Mouse (Mus musculus) liver, postnatal 0 days (tissue): ENCODE data around the gene Zfhx2. TPM values are rescaled to one million over a fixed set of nuclear protein-coding genes. Genes with fewer than 3 reads are reported as not detected.

Source experiments
- ATAC-seq: fragments of 200-750 bp; cut with Nextera tagmentation; 2 replicates; pipeline ENCODE4 v1.8.0; 2017; ENCODE audit warnings: mild to moderate bottlenecking, moderate library complexity
- DNase-seq: peaks from one replicate; pipeline ENCODE4 v3.0.0-alpha.2; 2016
- H3K27ac ChIP-seq: fragments of 300-500 bp; sonication (generic); 2 replicates; pipeline ENCODE4 v1.5.1; 2014; ENCODE audit warnings: antibody characterized with exemption, moderate library complexity, mild to moderate bottlenecking, low read depth
- H3K27me3 ChIP-seq: fragments of 300-500 bp; sonication (generic); 2 replicates; pipeline ENCODE4 v1.6.1; 2014; ENCODE audit warnings: low read length, control low read depth, mixed read lengths; ENCODE audit not compliant: insufficient read depth
- H3K36me3 ChIP-seq: fragments of 300-500 bp; sonication (generic); replicated peaks from 2 replicates; pipeline ENCODE4 v1.6.1; 2014; ENCODE audit warnings: mild to moderate bottlenecking, control low read depth, low read length, moderate library complexity, mixed read lengths; ENCODE audit not compliant: insufficient read depth
- H3K4me1 ChIP-seq: fragments of 300-500 bp; sonication (generic); 2 replicates; pipeline ENCODE4 v1.6.1; 2014; ENCODE audit warnings: antibody characterized with exemption, mild to moderate bottlenecking, control low read depth; ENCODE audit not compliant: insufficient read depth
- H3K4me2 ChIP-seq: fragments of 300-500 bp; sonication (generic); 2 replicates; pipeline ENCODE4 v1.6.1; 2014; ENCODE audit warnings: low read depth, mild to moderate bottlenecking, low read length, moderate library complexity, mixed read lengths
- H3K4me3 ChIP-seq: fragments of 300-500 bp; sonication (generic); 2 replicates; pipeline ENCODE4 v1.5.1; 2014; ENCODE audit warnings: low read depth, low read length
- H3K9ac ChIP-seq: fragments of 300-500 bp; sonication (generic); replicated peaks from 2 replicates; pipeline ENCODE4 v1.6.1; 2014; ENCODE audit warnings: mild to moderate bottlenecking, moderate library complexity
- H3K9me3 ChIP-seq: fragments of 300-500 bp; sonication (generic); 2 replicates; pipeline ENCODE4 v1.6.1; 2016; ENCODE audit warnings: mild to moderate bottlenecking, control low read depth, low read length, mixed read lengths
- CTCF ChIP-seq: sonication (generic); IDR thresholded peaks from 2 replicates; pipeline ENCODE4 v1.5.1; 2016; ENCODE audit warnings: antibody characterized with exemption, low read depth
- EP300 ChIP-seq: IDR thresholded peaks from 2 replicates; pipeline ENCODE4 v1.6.1; 2016; ENCODE audit warnings: antibody characterized with exemption, low read depth, mild to moderate bottlenecking
- WGBS: fragments of 180-500 bp; shearing (Covaris S2); extraction: QIAGEN DNeasy Blood & Tissue Kit; methylation state at CpG from one replicate; pipeline ENCODE4 v1.1.7; 2014; ENCODE audit not compliant: insufficient replicate concordance; 5-methylcytosine and 5-hydroxymethylcytosine counted together
- polyA plus RNA-seq: library from polyadenylated mRNA; unstranded; fragments of >200 nt; fragmentation: Nextera tagmentation; extraction: Ambion mirVana; gene quantifications from 2 replicates; pipeline ENCODE4 v1.2.1, GENCODE M21; 2015

Gene Zfhx2
- polyA plus RNA-seq, 1 experiment from 2014 or later, result 1.0 TPM

- Histone ChIP-seq H3K9ac (no peak overlapping the region), H3K4me2 (no peak overlapping the region), H3K27me3 (no peaks in the 10 kb centered on the region), H3K4me3 (no peak overlapping the region), H3K9me3 (no peaks in the 10 kb centered on the region), H3K27ac (no peak overlapping the region), H3K4me1 (peaks cover 10% of the 10 kb centered on the region), H3K36me3 (no peaks in the 10 kb centered on the region)
- peak; percentile 50 for DNase-seq
- WGBS, result 75% methylated on average over 9 of the region's 9 CpGs
- TF ChIP-seq CTCF (no peak), EP300 (no peak)
- ATAC-seq, result peak; percentile 57
These were observed 6.7 kb downstream of the Zfhx2 start for GRCm38 (mm10) chr14:55085324-55086008.

DNA sequence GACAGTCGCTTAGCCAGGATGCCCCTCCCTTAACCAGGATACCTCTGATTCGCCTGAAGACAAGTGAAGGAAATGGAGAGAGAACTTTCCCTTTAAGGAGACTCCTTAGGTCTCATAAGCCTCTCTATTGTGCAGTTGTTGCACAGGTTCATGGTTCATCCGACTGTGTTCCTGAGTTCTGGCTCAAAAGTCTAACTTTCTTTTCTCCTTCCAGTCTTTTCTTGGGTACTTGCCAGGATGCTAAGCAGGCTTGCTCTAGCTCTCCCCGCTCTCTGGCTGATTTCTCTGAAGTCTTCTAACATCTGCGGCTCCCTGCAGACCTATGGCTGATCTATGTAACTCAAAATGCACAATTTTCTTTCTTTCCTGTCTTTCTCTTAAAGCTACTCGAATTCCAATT is 8.6 kb downstream of the Zfhx2 start:
- Histone ChIP-seq H3K27me3 (peaks cover 4% of the 10 kb centered on the region; the same call in 1 of the 2 replicates), H3K9me3 (no peaks in the 10 kb centered on the region), H3K4me2 (no peak overlapping the region), H3K4me1 (peaks cover 13% of the 10 kb centered on the region), H3K4me3 (no peak overlapping the region), H3K36me3 (no peaks in the 10 kb centered on the region), H3K27ac (no peak overlapping the region), H3K9ac (no peak overlapping the region)
- ATAC-seq (no peak), DNase-seq (no peak)
- TF ChIP-seq CTCF (no peak), EP300 (no peak)
- 72% methylated on average over 6 of the region's 6 CpGs for WGBS

- Histone ChIP-seq H3K4me3 (no peak overlapping the region), H3K9me3 (no peaks in the 10 kb centered on the region), H3K27me3 (peaks cover 17% of the 10 kb centered on the region), H3K4me2 (no peak overlapping the region), H3K36me3 (no peaks in the 10 kb centered on the region), H3K4me1 (peaks cover 10% of the 10 kb centered on the region), H3K9ac (no peak overlapping the region), H3K27ac (no peak overlapping the region)
- WGBS, result 48% methylated on average over 5 of the region's 5 CpGs
- TF ChIP-seq CTCF, result no peak
- no peak for TF ChIP-seq EP300
- no peak for DNase-seq
- ATAC-seq, result no peak
These were observed 11.0 kb downstream of the Zfhx2 start for GRCm38 (mm10) chr14:55081105-55081504.

GRCm38 (mm10) chr14:55079214-55079970 is 12.7 kb downstream of the Zfhx2 start:
- Histone ChIP-seq H3K27me3 (peaks cover 17% of the 10 kb centered on the region), H3K4me2 (peak overlapping the region; percentile 18; the same call in 1 of the 2 replicates), H3K9ac (no peak overlapping the region), H3K4me3 (no peak overlapping the region), H3K4me1 (peaks cover 3% of the 10 kb centered on the region; the same call in 1 of the 2 replicates), H3K27ac (no peak overlapping the region), H3K36me3 (no peaks in the 10 kb centered on the region), H3K9me3 (no peaks in the 10 kb centered on the region)
- TF ChIP-seq EP300 (no peak), CTCF (peak; percentile 93)
- ATAC-seq (peak; percentile 86), DNase-seq (peak; percentile 89)
- WGBS, result 26% methylated on average over 8 of the region's 8 CpGs

DNA sequence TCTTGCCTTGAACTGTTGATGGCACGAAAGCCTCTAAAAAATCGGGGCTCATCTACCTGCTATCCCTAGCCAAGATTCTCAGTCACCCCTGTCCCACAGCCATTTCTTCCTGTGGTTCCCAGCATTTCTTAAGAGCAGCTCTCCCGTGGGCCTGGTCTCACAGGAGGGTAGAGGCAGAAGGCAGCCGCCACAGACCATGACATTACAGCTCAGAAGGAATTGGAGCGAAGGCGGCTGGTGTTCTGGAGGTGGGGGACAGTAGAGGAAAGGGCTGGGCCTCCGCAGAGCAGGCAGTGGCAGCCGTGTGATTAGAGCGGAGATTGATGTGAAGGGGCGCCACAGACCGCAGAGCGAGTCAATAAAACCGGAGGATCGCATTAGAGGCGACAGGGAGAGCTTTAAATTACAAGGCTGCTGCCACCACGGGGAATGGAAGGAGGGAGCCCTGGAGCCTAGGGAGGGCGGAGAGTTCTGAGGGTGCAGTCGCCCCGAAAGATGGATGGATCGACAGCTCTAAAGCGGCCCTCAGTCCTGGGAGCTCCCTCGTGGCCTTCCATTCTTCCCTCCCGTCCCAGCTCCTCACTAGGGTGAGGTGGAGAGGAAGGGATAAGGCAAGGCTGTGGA is 13.6 kb downstream of the Zfhx2 start:
- no peak overlapping the region for H3K9ac ChIP-seq
- H3K27me3 ChIP-seq, result peaks cover 17% of the 10 kb centered on the region
- no peak overlapping the region for H3K4me3 ChIP-seq
- H3K4me2 ChIP-seq, result peak overlapping the region; percentile 18
- no peak; the same call in 1 of the 2 replicates for ATAC-seq
- WGBS, result 12% methylated on average over 23 of the region's 23 CpGs
- no peaks in the 10 kb centered on the region for H3K36me3 ChIP-seq
- no peak overlapping the region for H3K27ac ChIP-seq
- TF ChIP-seq CTCF, result no peak
- no peak for TF ChIP-seq EP300
- H3K9me3 ChIP-seq, result no peaks in the 10 kb centered on the region
- DNase-seq, result no peak
- peaks cover 3% of the 10 kb centered on the region; the same call in 1 of the 2 replicates for H3K4me1 ChIP-seq
